Mouse (Mus musculus) lung, postnatal 36 days (tissue): ENCODE data around the gene Atp8a2.

ENCODE experiments used
- DNase-seq: peaks from one replicate; pipeline ENCODE4 v3.0.0; 2022; ENCODE audit warnings: mixed read lengths

The Atp8a2 gene

DNA sequence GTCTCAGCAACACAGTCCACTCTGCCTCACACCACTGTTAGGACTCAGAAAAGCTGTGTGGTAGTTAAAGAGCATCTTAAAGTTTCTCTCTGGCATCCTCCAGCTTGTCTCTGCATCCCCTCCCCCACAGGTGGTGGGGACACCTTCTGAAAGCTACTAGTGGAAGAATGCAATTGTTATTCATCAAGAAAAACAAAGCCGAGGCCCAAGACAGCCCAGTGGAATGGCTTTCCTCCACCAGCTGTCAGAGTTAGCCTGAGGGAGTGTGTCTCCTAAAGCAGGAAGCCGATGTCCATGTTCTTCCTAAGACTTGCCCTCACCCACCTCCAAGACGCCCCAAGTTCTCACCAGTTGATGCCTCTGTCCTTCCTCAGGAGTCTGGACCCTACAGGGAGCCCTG, 48.1 kb downstream of the Atp8a2 start:
- no peak for DNase-seq

DNA sequence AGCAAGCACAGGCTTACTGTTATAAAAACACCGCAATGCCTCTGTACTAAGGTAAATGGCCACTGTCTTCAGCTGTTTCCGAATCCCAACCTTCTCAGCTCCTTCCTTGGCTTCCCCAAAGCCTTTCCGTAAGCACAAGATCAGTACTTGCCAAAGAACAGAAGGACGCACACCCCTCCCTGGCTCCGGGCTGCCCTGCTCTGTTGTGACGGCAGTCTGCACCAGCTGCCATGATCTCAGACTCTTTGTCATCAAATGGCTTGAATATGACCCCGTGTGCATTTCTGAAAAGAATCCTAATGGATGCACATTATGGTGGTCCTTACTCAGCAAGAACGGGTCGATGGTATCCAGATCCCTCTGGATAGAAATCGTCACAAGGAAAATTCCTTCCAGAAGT, 53.7 kb downstream of the Atp8a2 start:
- no peak for DNase-seq

DNA sequence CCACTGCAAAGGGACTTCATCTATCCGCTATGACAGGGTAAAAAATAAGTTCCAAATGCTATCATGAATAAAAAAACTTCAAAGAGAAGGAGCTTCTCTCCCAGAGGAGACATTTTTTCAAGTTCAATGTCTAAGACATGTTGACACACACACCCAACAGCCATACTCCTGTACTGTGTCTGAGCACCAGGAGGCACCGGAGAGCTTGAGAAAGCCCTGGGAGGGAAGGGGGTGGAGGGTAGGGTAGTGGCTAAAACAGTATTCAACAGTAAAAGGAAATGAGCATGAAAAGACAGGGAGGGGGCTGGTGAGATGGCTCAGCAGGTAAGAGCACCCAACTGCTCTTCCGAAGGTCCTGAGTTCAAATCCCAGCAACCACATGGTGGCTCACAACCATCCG, 58.6 kb downstream of the Atp8a2 start:
- DNase-seq, result no peak

DNA sequence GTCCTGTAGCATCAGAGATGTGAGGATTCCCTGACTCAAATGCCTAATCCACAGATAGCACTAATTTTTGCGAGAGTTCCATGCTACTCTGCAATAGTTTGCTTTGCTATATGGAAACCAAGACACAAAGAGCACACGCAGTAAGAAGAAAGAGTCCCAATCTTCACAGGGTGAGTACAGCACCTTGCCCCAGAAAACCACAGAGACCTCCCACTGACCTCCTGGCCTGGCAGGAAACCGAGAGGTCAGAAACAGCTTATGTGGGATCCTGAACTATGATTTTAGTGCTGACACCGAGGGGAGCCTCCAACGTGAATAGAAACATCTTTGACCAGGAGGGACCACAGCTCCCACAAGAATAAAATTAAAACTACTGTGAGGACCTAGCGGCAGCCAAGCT, 59.2 kb downstream of the Atp8a2 start:
- DNase-seq, result no peak

DNA sequence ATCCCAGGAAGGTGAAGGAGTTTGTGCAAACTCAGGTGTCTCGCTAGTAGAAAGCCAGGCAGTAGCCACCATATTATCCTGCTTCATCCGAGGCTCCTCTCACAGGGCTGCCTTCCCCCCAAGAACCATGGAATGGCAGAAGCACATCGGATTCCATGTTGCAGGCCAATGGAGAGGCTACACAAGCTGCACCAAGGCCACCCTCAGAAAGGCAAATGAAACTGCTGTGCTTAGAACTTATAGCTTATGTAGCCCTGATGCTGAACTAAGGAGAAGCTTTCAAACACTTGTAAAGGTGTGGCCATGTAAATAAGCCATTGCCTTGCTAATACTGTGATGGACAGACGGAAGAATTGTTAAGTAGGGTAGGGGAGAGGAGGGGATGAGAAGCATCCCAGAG, 61.2 kb downstream of the Atp8a2 start:
- no peak for DNase-seq

DNA sequence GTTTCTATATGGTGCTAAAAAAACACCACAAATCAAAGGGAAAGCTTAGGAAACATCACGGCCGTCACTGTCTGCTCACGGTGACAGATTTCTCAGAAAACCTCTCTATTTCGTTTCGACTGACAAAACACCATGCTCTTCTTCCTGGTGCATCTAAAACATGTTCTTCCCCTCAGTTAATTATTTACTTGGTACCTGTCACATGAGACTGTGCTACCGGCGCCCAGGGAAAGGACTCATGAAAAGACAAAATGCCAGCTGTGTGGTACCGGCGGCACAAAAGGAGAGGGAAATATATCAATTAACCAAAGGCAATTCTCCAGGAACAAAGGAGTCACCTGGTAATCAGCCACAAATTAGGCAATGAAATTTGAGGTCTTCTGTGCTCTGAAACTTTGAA, 62.3 kb downstream of the Atp8a2 start:
- DNase-seq, result no peak

DNA sequence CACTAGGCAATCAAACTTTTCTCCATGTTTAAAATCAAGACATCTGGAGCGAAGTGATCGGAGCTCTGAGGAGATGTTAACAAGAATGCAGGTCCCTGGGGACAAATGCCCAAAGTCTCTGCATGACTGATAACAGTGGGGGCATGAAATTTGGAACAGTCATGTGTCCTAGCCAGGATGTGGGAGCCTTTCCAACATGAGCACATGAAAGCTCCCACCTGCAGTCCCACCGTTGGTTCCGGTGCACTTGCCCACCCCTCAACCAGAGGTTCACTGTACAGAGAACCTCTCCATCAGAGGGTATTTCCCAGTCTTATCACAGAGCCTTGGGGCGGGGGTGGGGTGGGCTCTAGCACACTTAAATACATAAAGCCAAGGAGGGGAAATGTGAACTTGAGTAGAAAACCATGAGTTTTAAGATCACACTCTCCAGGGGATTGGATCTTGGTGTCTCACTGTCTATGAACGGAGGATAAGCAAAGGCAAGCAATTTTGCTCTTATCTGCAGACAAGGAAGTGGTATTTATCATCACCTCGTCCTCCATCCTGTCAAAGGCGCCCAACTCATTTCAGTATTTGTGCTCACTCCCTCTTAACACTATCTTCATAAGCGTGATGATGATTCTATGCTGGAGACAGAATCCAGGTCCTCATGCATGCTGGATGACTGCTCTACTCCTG, 65.6 kb downstream of the Atp8a2 start:
- no peak for DNase-seq

DNA sequence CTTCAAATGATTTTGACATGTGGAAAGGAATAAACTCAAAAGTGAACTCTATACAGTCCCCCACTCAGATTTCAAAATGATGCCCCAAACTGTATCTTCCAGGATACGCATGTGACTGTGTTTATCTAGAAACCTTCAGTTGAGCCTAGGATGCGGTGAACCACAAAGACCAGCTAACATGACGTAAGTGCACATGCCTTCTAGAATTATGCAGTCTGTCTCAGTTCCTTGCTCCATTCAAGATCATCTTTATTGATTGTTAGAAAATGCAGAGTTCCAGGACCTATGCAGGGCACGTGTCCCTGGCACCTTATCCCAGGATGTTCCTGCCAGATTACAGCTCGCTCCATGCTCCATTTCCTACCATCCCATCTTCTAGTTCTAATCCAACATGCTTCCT, 67.4 kb downstream of the Atp8a2 start:
- DNase-seq, result peak; percentile 15

DNA sequence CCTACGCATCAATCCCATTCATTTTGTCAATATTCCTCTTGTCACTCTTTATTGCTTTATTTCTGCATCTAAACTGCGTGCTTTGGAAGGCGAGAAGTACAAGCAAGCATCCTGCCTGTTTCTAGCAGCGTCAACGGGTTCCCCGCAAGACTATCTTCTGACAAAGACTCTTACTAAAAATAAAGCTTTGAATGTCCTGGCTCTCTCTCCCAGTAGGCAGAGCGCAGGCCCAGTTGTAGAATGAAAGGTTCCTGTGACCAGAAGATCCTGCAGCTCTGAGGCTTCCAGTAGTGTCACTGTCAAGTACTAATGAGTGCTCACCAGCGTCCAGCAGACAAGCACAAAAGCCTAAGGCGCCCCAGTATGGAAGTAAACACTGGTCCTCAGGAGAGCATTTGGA, 71.8 kb downstream of the Atp8a2 start:
- no peak for DNase-seq

DNA sequence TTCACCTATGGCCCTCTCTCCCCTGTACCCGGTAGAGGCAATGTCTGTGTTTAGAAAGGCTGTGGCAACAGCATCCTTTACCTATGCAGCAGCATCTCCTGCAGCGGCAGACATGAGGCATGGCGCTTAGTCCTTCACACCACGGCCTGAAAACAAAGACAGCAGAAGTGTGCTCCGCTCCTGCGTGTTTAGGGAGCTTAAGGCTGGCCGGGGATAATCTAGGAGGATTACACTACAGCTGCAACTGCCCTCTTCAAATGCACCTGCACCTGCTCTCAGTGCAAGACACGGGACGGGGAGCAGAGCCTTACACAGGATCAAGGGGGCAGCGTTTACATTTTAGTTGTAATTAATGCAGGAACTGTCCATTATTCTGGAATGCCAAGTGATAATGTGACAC, 75.4 kb downstream of the Atp8a2 start:
- no peak for DNase-seq

DNA sequence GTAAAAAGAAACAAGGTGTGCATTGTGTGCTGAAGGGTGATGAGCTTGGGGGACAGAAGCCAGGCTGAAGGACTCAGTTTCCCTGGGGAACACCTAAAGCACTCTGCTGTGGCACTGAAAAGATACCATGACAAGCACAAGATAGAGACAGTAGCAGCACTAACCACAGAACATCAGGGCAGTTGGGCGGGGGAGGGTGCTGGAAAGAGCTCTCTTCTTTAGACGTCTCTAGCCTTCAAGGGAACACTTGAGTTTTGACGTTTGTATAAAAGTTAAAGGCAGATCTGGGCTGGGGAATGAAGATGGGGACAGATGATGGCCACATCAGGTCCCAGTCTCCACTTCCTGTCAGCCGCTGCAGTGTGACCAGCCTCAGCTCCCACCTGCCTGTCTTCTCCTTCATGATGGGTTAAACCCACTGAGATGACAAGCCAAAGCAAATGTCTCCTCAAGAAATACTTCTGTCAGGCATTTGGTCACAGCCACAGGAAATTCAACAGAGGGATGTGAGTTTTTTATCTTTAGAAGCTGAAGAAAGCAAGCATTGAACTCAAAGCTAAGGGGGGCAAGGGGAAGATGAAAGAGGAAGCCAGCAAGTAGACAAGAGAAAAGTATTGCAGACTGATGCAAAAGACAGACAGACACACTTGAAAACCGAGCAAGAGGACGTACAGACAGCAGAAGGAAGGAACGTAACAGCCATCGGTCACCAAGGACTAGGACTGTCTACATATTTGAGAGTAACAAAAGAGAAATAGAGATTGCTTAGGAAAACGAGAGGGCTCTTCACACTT, 79.0 kb downstream of the Atp8a2 start:
- no peak for DNase-seq

DNA sequence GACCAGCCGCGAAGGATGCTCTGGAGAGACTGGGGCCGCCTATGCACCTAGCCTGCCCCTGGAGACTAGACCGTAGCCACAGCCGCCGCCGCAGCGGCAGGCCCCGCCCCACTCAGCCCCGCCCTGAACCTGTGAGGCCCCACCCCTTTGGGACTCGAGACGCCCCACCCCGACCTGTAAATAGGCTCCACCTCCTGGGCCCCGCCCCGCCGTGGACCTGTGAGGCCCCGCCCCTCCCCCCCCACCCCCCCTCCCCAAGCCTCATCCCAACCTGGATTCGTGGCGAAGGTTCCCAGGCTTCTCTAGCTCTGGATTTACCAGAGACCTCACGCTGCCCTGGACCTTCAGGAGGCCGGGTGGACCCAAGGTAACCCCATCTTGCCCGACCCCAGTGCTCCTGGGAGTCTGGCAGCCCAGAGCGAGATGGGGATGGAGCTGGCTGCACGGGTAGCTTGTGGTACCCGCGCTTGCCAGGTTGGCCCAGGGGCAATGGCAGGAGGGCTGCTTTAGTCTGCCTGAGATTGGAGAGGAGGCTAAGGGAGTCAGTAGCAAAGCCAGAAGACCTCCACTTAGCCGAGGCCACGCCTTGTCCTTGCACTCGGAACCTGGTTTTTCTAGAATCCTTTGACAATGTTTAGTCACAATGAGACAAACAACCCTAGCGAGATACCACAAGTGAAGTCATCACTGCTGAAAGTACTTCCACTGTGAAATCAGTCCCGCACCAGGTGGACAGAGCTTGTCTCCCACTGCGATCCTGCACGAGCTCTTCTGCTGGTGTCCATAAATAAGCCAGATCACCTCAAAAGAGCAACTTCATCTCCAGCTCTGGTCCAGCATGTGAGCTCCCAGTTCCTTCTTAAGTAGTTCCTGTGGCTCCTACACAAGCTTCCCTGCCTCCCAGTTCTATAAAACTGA, 109.9 kb downstream of the Atp8a2 start:
- peak; percentile 26 for DNase-seq

DNA sequence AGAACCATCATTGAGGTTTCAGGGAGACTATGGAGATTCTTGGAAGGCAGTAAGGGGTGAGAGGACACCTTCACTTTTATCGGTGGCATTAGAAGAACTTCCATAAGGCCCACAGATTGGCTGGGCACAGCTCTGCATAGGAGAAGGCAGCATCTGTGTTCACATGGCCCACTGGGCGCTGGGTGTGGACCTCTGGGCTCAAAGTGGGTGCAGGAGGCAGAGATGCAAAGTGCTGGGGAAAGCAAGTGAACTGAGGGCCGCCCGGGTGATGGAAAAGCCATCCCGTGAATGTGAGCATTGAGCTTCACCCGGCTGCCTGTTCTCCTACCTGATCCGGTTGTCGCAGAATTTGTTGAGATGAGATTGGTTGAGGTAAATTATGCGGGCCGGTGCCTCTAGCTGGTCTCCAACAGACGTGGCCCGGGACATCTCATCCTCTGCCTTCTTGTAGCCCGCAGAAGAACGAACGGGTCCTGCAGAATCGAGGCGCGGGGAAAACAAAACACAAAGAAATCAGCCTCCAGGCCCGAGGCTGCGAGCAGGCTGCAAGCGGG, 110.6 kb downstream of the Atp8a2 start:
- DNase-seq, result no peak

DNA sequence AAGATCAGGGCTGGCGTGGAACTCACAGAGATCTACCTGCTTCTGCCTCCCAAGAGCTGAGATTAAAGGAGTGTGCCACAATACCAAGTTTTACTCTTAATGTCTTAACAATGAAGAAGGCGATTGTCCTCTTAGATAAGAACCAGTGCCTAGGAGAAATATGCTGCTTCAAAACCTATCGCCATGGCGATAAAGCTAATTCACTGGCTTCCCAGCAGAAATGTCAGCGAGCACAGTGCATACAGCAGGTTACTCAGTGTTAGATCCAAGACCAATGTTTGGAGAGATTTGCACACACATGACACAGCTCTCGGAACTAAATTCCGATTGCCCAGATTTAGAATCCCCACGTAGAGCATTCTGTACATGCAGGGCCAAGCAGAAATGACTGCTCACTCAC, 114.2 kb downstream of the Atp8a2 start:
- no peak for DNase-seq

DNA sequence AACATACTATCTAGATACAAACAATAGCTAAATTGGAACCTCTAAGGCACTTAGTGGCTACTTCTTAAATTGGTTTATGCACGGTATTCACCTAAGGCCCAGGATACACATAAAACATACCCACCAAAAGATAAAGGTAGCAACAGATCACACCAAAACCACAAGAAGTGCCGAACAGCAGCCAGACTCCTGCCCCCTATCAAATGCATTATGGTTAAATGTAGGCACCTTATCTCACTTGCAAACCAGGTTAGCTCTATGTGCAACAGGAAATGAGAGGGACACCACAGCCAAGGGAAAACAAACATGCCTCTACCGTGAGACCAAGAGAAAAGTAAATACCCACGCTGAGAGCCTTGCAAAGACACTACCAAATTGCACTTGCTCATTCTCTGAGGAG, 124.5 kb downstream of the Atp8a2 start:
- DNase-seq, result no peak

DNA sequence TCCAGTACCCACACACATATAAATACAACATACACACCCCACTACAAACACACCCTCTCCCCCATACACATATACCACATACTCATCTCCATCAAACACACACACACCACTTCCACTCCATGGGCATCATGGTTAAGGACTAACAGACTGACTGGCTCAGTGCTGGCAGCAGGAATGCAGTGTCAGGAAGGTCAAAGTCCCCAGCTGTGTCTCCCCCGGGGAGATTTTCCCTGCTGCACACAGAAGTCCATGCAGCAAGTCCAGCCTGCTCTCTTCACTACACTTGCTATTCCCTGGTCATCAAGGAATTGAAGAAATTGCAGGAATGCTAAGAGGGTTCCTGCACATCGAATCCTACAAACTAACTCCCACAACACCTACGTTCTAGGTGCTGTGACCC, 131.8 kb downstream of the Atp8a2 start:
- DNase-seq, result no peak

DNA sequence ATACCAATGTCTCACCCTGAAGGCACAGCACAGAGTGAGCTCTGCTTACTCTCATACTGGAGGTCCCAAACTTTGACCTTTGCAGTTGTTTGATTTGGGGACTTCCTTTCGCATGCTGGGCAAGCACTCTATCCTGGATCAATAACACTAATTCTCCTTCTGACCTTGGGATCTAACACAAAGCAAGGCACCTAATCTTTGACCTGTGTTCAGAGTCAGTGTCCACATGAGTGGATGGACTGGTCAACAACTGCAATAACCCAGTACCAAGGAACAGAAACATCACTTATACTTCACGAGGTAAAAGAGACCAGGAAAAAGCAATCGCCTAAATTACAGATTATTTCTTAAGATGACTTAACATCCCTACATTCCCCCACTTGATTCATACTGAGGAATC, 136.0 kb downstream of the Atp8a2 start:
- DNase-seq, result no peak

DNA sequence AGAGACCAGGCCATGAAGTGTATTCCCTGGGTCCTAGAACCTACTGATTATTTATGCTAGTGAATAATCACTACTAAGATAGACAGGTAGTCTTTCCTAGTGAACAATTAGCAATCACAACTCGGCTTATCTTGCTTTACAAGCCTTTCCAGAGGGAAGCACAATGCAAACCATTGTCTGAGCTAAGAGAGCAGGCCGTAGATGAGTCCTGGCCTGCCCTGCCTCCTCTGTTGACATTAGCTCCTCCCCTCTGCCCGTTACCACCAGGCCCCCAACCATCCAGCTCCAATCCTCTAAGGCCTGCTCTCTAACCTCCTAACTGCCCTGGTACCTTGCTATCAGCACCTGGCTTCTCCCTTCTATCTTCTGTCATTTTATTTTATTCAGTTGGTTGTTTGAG, 138.1 kb downstream of the Atp8a2 start:
- no peak for DNase-seq

DNA sequence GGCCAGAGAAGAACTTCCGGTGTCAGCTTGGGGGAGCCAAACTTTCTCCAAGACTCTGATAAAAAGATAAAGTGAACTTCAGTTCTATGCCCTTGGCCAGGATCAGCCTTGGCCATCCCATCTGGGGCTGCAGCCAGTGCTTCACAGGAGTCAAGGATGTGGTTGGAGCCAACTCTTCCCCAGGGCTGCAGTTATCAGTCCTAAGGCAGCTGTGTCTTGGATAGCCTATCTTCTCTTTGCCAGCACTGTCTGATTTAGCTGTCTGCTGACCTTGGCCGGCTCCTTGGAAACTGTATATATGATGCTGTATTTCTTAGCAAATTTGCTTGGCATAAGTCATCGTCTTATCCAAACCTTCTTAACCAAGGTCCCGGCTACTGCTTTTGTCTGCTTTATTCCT, 141.7 kb downstream of the Atp8a2 start:
- DNase-seq, result no peak

DNA sequence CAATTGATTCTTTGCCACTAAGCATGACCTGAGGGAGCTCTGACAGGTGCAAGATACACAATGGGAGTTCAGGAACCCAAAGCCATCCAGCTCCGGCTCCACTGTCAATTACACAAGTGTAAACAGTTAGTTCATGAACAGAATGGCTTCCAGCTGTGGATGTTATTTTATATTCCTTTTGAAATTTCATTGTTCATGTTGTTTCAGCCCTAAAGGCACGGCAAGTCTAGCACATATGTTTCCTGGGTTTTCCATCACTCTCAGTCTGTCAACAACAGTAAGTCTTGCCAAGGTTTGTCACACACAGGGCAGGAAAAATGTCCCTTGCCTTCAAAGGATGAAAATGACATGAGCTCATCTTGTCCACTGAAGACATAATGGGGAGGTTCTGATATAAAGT, 166.3 kb downstream of the Atp8a2 start:
- DNase-seq, result no peak

DNA sequence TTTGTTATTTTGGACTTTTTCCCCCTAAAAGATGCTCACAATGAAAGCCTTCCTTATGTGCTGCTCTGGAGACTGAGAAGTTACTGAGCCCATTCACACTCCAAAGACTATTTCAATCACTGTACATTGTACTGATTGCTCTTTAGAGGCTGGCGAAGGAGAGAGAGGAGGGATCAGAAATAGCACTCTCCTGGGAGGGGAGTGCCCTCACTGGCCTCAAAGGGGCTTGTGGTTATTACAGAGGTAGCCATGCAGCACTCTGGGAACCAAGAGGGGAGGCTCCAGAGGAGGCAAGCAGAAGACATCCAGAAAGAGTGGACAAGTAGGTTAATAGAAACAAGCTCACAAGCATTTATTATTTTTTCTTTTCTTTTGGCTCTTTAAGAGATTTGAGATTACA, 169.8 kb downstream of the Atp8a2 start:
- DNase-seq, result no peak

DNA sequence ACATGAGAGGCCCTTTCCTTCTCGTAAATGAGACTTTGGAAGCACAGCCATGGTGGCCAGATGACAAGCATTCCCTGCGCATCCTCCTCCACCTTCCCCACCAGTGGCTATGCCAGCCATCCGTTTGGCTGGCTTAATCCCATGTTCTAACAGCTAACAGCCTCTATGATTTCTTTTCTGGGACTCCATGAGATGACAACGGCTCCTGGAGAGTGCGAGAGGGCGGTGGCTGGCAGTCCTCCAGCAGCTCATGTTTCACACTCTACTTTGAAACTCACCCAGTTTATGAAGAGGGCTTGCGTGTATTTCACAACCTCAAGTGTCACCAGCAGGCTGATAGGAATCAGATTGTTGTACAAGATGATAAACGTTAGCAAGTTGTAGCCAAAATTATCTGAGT, 170.3 kb downstream of the Atp8a2 start:
- peak; percentile 86 for DNase-seq

DNA sequence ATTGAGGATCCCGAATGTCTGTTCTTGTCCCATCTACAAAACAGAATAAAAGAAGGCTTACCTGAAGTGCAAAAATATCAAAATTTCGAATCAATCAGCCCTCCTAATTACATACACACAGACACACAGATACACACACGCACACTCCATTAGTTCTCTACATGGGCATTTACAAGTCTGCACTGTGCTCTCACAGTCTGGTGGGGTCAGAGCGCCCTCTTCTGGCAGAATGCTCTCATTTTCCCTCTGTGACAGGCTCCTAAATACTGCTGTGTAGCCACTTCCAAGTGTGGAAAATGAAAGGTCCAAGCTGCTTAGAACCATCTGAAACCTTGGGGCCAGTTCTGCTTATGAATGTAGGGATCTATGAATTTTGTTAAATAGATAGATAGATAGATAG, 181.1 kb downstream of the Atp8a2 start:
- DNase-seq, result peak; percentile 80
